Mouse (Mus musculus): ENCODE results near the gene Ubxn1.

GRCm38 (mm10) chr19:8841012-8841411 is 30.3 kb upstream of the Ubxn1 start:
- no peak for TF ChIP-seq CTCF (IDR thresholded peaks at IDR 0.05; ENCODE audit: low read depth)
- TF ChIP-seq EP300 (IDR thresholded peaks at IDR 0.05; ENCODE audit: low read depth): no peak

Data from liver, embryonic 14.5 days (tissue).